Mouse (Mus musculus) megakaryocyte, embryonic 14.5 days (primary cell): ENCODE measurements around the gene Ago3.

ENCODE experiments used
- FLI1 ChIP-seq: IDR thresholded peaks from 2 replicates; pipeline ENCODE4 v1.6.1; 2012; ENCODE audit warnings: low read length, inconsistent platforms, mixed read lengths
- GATA1 ChIP-seq: IDR thresholded peaks from 3 replicates; pipeline ENCODE4 v1.6.1; 2012; ENCODE audit warnings: mixed read lengths, low read length, inconsistent platforms, borderline replicate concordance

DNA sequence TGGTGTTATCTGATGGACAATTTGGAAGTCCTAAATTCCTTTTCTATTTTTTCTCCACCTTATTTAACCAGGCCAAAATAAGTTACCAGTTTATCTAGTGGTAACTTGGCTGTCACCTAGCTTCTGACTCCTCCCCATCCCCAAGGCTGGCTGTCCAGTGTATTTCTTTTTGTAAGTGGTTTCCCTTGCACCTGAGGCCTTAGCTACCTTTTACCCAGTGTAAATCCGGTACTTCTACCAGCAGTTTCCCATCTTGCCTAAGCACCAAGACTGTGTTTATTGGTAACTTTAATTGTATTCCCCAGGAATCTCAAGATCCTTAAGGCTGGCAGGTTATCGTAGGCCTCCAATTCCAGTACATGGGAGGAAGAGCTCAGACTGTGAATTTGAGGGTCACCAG, 4.7 kb upstream of the Ago3 start:
- TF ChIP-seq FLI1, result no peak
- TF ChIP-seq GATA1, result no peak
